Mouse (Mus musculus) 3T3-L1 (cell line): ENCODE data around the gene Zfp804a.

Experiments used
- DNase-seq: peaks from one replicate; pipeline ENCODE4 v3.0.0-alpha.2; 2015; ENCODE audit warnings: low read depth, low spot score

Zfp804a gene

GRCm38 (mm10) chr2:82053185-82053891 is at the start of gene Zfp804a:
TSS of gene Zfp804a (plus strand) at chr2:82053222.
- no peak for DNase-seq

GRCm38 (mm10) chr2:82051635-82052034 is 1.4 kb upstream of the Zfp804a start:
- DNase-seq: no peak

- DNase-seq: no peak
Measured at GRCm38 (mm10) chr2:82052338-82053184, 461 bp upstream of the Zfp804a start.

- DNase-seq: no peak
Measured at GRCm38 (mm10) chr2:82054446-82054845, 1.4 kb downstream of the Zfp804a start.

GRCm38 (mm10) chr2:82064671-82065070 is 11.6 kb downstream of the Zfp804a start:
- DNase-seq: peak; percentile 52

DNA sequence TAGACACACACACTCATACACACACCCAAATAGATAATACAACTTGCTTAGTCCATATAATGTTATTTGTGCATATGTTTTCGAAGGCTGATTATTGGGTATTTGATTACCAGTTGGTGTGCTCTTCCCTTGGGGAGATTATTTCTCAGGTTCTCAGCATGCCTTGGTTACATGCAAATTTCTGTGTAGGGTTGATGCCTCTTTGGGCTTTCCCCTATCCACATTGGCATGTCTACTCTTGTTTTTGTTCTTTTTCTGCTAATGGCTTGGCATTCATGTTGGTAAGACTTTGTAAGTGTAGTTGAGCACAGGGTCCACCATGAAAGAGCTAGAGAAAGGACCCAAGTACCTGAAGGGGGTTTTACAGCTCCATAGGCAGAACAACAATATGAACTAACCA is 14.9 kb downstream of the Zfp804a start:
- DNase-seq: no peak

GRCm38 (mm10) chr2:82069172-82069571 is 16.1 kb downstream of the Zfp804a start:
- DNase-seq: no peak

DNA sequence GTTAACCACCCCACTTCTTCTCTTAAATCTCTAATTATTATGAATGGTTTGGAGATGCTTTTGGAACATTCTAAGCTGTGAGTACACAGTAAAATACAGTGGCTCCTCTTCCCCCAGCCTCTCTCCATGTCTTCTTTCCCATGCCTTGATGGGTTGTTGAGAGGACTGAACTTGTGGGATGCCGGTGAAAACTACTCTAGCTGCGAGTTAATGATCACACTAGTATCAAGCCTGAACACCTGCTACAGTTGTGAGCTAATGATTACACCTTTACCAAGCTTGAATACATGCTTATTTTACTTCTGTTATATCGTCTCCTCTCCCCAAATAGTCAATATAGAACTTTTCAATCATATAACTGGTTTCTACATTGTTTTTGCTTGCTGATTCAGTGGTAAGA is 23.9 kb downstream of the Zfp804a start:
- DNase-seq: no peak

DNA sequence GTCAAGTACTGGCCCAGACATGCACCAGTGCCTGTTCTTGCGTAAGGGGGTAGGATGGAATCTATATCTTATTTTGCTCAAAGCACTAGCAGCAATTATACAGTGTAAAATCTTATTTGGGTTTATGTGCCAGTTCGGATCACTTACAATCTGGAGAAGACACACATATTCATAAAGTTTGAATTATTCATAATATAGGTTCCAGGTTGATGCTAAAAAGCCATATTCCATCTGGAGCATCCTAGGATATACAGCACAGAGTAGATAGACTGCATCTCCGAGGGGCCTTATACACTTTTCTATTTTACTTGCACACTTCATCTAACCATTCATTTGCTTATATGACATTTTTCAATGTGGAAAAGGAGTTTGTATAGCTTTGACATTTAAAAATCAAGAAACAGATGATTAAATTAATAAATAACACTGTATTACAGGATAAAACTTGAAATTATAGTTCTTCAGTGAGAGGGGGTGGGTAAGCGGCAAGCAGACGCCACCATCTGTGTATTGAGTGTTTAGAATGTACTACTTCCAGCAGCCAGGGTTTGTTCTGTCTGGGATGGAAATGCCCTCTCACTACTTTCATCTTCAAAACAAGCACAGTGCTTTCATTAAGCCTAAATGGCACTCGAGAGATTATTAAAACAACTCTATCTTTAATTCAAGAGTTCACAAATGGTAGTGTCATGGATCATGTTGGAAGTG is 25.4 kb downstream of the Zfp804a start:
- no peak for DNase-seq

GRCm38 (mm10) chr2:82080678-82081077 is 27.7 kb downstream of the Zfp804a start:
- DNase-seq: no peak

GRCm38 (mm10) chr2:82113148-82113547 is 60.1 kb downstream of the Zfp804a start:
- DNase-seq: no peak

GRCm38 (mm10) chr2:82113650-82114049 is 60.6 kb downstream of the Zfp804a start:
- no peak for DNase-seq

DNA sequence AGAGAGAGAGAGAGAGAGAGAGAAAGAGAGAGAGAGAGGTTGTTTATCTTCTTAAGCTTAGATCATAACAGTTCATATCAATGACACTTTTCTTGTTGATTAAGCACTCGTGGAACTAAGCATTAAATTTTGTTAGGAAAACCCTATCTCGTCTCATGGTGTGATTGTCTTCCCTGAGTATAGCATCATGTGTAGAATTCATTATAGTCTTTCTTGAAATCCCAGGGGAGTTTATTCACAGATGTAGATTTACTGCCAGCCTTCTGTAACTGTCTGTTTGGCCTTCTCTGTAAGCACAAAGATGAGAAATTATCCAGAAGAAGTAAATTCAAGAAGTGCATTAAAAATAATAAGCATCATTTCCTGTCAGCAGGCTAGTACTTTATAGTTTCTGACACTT is 66.6 kb downstream of the Zfp804a start:
- no peak for DNase-seq

GRCm38 (mm10) chr2:82178693-82179092 is 125.7 kb downstream of the Zfp804a start:
- DNase-seq: peak; percentile 36

GRCm38 (mm10) chr2:82181010-82181409 is 128.0 kb downstream of the Zfp804a start:
- no peak for DNase-seq

GRCm38 (mm10) chr2:82199901-82200300 is 146.9 kb downstream of the Zfp804a start:
- DNase-seq: no peak

- DNase-seq: no peak
Measured at GRCm38 (mm10) chr2:82200616-82201015, 147.6 kb downstream of the Zfp804a start.

DNA sequence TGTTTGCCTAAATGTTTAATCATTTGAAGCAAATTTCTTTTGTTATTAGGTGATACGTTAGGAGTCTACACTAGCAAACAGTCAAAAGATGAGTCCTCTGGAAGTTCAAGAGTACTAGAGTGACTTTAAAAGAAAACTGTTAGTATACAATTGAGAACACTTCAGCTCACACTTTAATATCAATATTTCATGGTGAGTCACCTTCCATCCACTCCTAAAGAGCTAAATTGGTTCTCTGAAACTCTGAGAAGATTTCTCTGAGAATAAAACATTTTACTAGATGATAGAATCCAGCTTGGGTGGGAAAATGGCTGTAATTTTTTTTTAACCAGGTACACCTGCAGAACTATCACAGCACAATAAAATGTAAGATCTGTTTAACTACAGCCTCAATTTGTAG is 157.6 kb downstream of the Zfp804a start:
- DNase-seq: no peak

DNA sequence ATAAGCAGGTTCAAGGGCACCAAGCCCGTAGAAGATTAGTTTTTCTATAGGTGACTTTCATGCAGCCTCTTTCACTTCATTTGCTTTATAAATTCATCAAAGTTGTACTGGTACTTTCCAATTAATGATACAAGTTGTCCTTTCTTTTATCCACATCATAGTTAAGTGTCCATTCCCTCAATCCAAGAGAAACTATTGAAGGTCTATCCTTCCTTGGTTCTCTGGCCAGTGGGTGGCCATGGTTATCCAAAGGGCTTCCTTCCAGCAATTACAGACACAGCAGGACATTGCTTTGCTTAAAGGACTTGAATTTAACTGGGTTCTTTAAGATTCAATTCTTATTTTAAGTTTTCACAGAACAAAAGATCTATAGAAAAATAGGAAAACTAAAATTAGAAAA is 158.9 kb downstream of the Zfp804a start:
- no peak for DNase-seq

DNA sequence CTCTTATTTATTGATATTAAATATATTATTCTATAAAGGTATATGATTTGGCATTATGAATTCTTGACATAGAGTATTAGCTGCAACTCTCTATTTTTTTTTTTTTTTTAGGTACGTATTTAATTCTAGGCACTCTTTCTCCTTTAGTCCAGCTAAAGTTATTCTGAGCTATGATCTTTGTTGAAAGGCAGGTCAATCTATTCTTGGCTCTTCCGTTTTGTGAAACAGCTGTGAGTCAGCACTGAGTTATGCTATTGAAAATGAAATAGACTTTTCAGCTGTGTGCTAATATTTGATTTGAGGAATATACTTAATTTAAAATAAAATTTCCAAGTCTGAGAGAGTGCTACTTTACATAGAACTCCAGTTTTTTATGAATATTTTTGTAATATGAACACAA is 164.9 kb downstream of the Zfp804a start:
- DNase-seq: peak; percentile 60

- DNase-seq: no peak
Measured at GRCm38 (mm10) chr2:82246020-82246419, 193.0 kb downstream of the Zfp804a start.

GRCm38 (mm10) chr2:82246902-82247522 is 194.0 kb downstream of the Zfp804a start:
- no peak for DNase-seq
